13 mouse cellular contexts compared by ENCODE assay signal in the genomic region with DNA sequence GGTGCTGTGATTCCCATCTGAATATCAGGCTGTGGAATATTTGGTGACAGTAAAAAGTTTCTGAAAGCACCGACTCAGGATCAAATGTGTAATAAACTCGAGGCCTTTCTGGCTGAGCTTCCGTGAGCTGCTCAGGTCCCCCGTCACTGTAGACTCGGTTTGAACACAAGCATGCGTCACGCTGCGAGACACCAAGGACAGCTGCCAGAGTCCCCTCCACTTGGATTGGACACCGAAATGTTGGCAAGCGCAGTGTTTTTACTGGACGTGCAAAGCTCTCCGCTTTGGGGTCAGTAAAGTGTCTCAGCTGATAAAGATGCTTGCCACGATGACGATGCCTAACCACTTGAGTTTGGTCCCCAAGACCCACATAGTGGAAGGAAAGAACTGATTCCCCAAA. TPM values are rescaled to one million over a fixed set of nuclear protein-coding genes. Genes with fewer than 3 reads are reported as not detected.
DNase-seq lines count a peak whose midpoint lies in the region; ATAC-seq lines count a peak whose summit lies in the region.
"Had no signal": no experiment of that assay in that cellular context is flagged by ENCODE, and none has a peak within 500 bp of the region (broad histone marks: within the 10 kb centered on the region; RNA-seq: fewer than 3 reads in every experiment).

No protein-coding gene starts in this region.

- no peak overlapping the region for H3K4me3 ChIP-seq in heart, embryonic 16.5 days (ENCODE audit: low read length)
- no peak overlapping the region for H3K4me3 ChIP-seq in hindbrain, embryonic 10.5 days
- no peak overlapping the region for H3K4me3 ChIP-seq in hindbrain, embryonic 14.5 days (replicated peaks; ENCODE audit: low read length)
- H3K4me3 ChIP-seq: erythroblast, embryonic 14.5 days; neural tube, embryonic 12.5 days had no signal

- no peaks in the 10 kb centered on the region for H3K9me3 ChIP-seq in heart, embryonic 16.5 days (replicated peaks; ENCODE audit: control insufficient read depth, low read length)
- H3K9me3 ChIP-seq in hindbrain, embryonic 10.5 days: no peaks in the 10 kb centered on the region
- no peaks in the 10 kb centered on the region for H3K9me3 ChIP-seq in hindbrain, embryonic 14.5 days (ENCODE audit: control insufficient read depth, low read length)
- H3K9me3 ChIP-seq: neural tube, embryonic 12.5 days had no signal

- H3K27ac ChIP-seq in heart, embryonic 16.5 days (ENCODE audit: low read length): no peak overlapping the region; the same call in 1 of the 2 replicates
- H3K27ac ChIP-seq in hindbrain, embryonic 10.5 days: no peak overlapping the region
- no peak overlapping the region for H3K27ac ChIP-seq in hindbrain, embryonic 14.5 days
- H3K27ac ChIP-seq: neural tube, embryonic 12.5 days had no signal

- H3K4me2 ChIP-seq in heart, embryonic 16.5 days (ENCODE audit: low read depth, low read length): peak overlapping the region; percentile 9; the same call in 1 of the 2 replicates
- H3K4me2 ChIP-seq in hindbrain, embryonic 14.5 days (replicated peaks): no peak overlapping the region
- H3K4me2 ChIP-seq: neural tube, embryonic 12.5 days had no signal

- peaks cover 17% of the 10 kb centered on the region for H3K4me1 ChIP-seq in heart, embryonic 16.5 days (ENCODE audit: control insufficient read depth, insufficient read depth, low read length)
- 0 out of 2 replicates have a peak, but pooled peaks cover 9% of the 10 kb centered on the region for H3K4me1 ChIP-seq in hindbrain, embryonic 10.5 days (replicated peaks)
- H3K4me1 ChIP-seq in hindbrain, embryonic 14.5 days (replicated peaks; ENCODE audit: control insufficient read depth, insufficient read depth, low read length): no peaks in the 10 kb centered on the region
- H3K4me1 ChIP-seq: neural tube, embryonic 12.5 days had no signal

- H3K36me3 ChIP-seq in heart, embryonic 16.5 days (ENCODE audit: control insufficient read depth, insufficient read depth): no peaks in the 10 kb centered on the region
- no peaks in the 10 kb centered on the region for H3K36me3 ChIP-seq in hindbrain, embryonic 10.5 days
- H3K36me3 ChIP-seq in hindbrain, embryonic 14.5 days (replicated peaks; ENCODE audit: control insufficient read depth, insufficient read depth): no peaks in the 10 kb centered on the region
- H3K36me3 ChIP-seq: neural tube, embryonic 12.5 days had no signal

- 68% methylated on average over 14 of the region's 14 CpGs for WGBS in heart, embryonic 16.5 days
- WGBS in hindbrain, embryonic 10.5 days: 95% methylated on average over 14 of the region's 14 CpGs
- WGBS in hindbrain, embryonic 14.5 days: 93% methylated on average over 14 of the region's 14 CpGs

- ATAC-seq in heart, embryonic 16.5 days (replicated peaks; ENCODE audit: extremely low read depth, insufficient read depth, low FRiP score): peak; percentile 54; the same call in 1 of the 2 replicates
- ATAC-seq in hindbrain, embryonic 14.5 days (ENCODE audit: low FRiP score): no peak

- peak; percentile 55 to 71 for DNase-seq in heart, adult 18-20 months
- DNase-seq in heart, adult 8-10 months (ENCODE audit: low spot score): no peak
- peak; percentile 72 for DNase-seq in R1 (ENCODE audit: low read depth, low spot score)
- peak; percentile 40 to 43 for DNase-seq in kidney, postnatal 4 days
- no peak for DNase-seq in spleen, adult 18-20 months
- no peak for DNase-seq in hindbrain, embryonic 10.5 days (ENCODE audit: low spot score)
- no peak for DNase-seq in hindbrain, embryonic 14.5 days (ENCODE audit: low spot score)

- H3K27me3 ChIP-seq in heart, embryonic 16.5 days (ENCODE audit: control insufficient read depth, insufficient read depth, low read length): no peaks in the 10 kb centered on the region
- H3K27me3 ChIP-seq in hindbrain, embryonic 10.5 days (ENCODE audit: insufficient read depth, poor library complexity, severe bottlenecking): no peaks in the 10 kb centered on the region; the same call in 1 of the 2 replicates
- no peaks in the 10 kb centered on the region for H3K27me3 ChIP-seq in hindbrain, embryonic 14.5 days (ENCODE audit: control insufficient read depth, insufficient read depth, low read length)
- H3K27me3 ChIP-seq: neural tube, embryonic 12.5 days had no signal

- H3K9ac ChIP-seq in heart, embryonic 16.5 days (ENCODE audit: low read length): no peak overlapping the region
- H3K9ac ChIP-seq in hindbrain, embryonic 14.5 days: no peak overlapping the region
- H3K9ac ChIP-seq: neural tube, embryonic 12.5 days had no signal

RNA-seq across cellular contexts. Expression of a gene that starts 2.0 kb away (rescaled TPM):
- total RNA-seq in heart, adult 18-20 months (2021): 1 to 10 TPM; 8.6 to 10.0 TPM
- 10 to 100 TPM in 2 of 4 experiments, 1 to 10 TPM in 2; 7.6 to 14.8 (median 11.0) TPM for total RNA-seq in heart, adult 8-10 months (2022)
- polyA plus RNA-seq in heart, embryonic 16.5 days (2015; fragmentation: Nextera tagmentation; extraction: Ambion mirVana): 7.8 and 8.7 TPM in 2 replicates
- polyA plus RNA-seq in hindbrain, embryonic 10.5 days (2016; fragmentation: Nextera tagmentation; extraction: Ambion mirVana): 4.6 and 6.1 TPM in 2 replicates
- polyA plus RNA-seq in hindbrain, embryonic 14.5 days (2014; fragmentation: Nextera tagmentation; extraction: Ambion mirVana): 16.3 and 16.7 TPM in 2 replicates
- polyA plus RNA-seq: erythroblast, embryonic 14.5 days had no signal

RNA-seq across cellular contexts. Expression of a gene that starts 5.0 kb away (rescaled TPM):
- total RNA-seq in heart, adult 18-20 months (2021): not detected
- total RNA-seq in heart, adult 8-10 months (2022): under 1 TPM in 1 of 4 experiments, not detected in 3; 0.60 TPM
- 4.7 and 9.1 TPM in 2 replicates for polyA plus RNA-seq in heart, embryonic 16.5 days (2015; fragmentation: Nextera tagmentation; extraction: Ambion mirVana)
- not detected in 2 replicates for polyA plus RNA-seq in hindbrain, embryonic 10.5 days (2016; fragmentation: Nextera tagmentation; extraction: Ambion mirVana)
- polyA plus RNA-seq in hindbrain, embryonic 14.5 days (2014; fragmentation: Nextera tagmentation; extraction: Ambion mirVana): not detected in 2 replicates
- polyA plus RNA-seq: erythroblast, embryonic 14.5 days; heart, embryonic 14.5 days; limb, embryonic 11.5 days; midbrain, embryonic 14.5 days; neural tube, embryonic 12.5 days had no signal

Comparison
In these comparisons a context has a peak if more than half of its experiments do, and no peak if none do; other contexts are left out.
1. DNase-seq: peak in heart, adult 18-20 months (2 of 2), R1 (single experiment) and kidney, postnatal 4 days (2 of 2); none in heart, adult 8-10 months (single experiment), spleen, adult 18-20 months (0 of 2), hindbrain, embryonic 10.5 days (single experiment) and hindbrain, embryonic 14.5 days (single experiment).